Mouse (Mus musculus) forebrain, embryonic 15.5 days (tissue): ENCODE data around the gene Hist2h2bb. TPM values are rescaled to one million over a fixed set of nuclear protein-coding genes. Genes with fewer than 3 reads are reported as not detected.
A peak's percentile ranks its signal among the peaks of the same experiment; 100 is the strongest.
"Not testable (repeated sequence)": the region's sequence is repeated elsewhere in the genome, so short reads cannot be mapped to it uniquely, and the experiment has no call there.

Source experiments
- ATAC-seq: fragments of 200-750 bp; cut with Nextera tagmentation; replicated peaks from 2 replicates; pipeline ENCODE4 v1.8.0; 2017; ENCODE audit warnings: mild to moderate bottlenecking, moderate TSS enrichment, moderate library complexity
- H3K27ac ChIP-seq: fragments of 300-500 bp; sonication (generic); replicated peaks from 2 replicates; pipeline ENCODE4 v1.5.1; 2015; ENCODE audit warnings: mild to moderate bottlenecking, inconsistent platforms
- H3K27me3 ChIP-seq: fragments of 300-500 bp; sonication (generic); 2 replicates; pipeline ENCODE4 v1.6.1; 2015; ENCODE audit warnings: inconsistent platforms
- H3K36me3 ChIP-seq: fragments of 300-500 bp; sonication (generic); 2 replicates; pipeline ENCODE4 v1.6.1; 2015; ENCODE audit warnings: mild to moderate bottlenecking, inconsistent platforms
- H3K4me1 ChIP-seq: fragments of 300-500 bp; sonication (generic); 2 replicates; pipeline ENCODE4 v1.6.1; 2015; ENCODE audit warnings: inconsistent platforms
- H3K4me2 ChIP-seq: fragments of 300-500 bp; sonication (generic); replicated peaks from 2 replicates; pipeline ENCODE4 v1.6.1; 2015; ENCODE audit warnings: mild to moderate bottlenecking, inconsistent platforms
- H3K4me3 ChIP-seq: fragments of 300-500 bp; sonication (generic); 2 replicates; pipeline ENCODE4 v1.5.1; 2015; ENCODE audit warnings: mild to moderate bottlenecking, inconsistent platforms
- H3K9ac ChIP-seq: fragments of 300-500 bp; sonication (generic); replicated peaks from 2 replicates; pipeline ENCODE4 v1.6.1; 2015; ENCODE audit warnings: mild to moderate bottlenecking, inconsistent platforms
- H3K9me3 ChIP-seq: fragments of 300-500 bp; sonication (generic); 2 replicates; pipeline ENCODE4 v1.6.1; 2016; ENCODE audit warnings: inconsistent platforms
- WGBS: fragments of 180-500 bp; shearing (Covaris S2); methylation state at CpG from one replicate; pipeline ENCODE4 v1.1.7; 2015; ENCODE audit warnings: mixed read lengths; 5-methylcytosine and 5-hydroxymethylcytosine counted together
- polyA plus RNA-seq: library from polyadenylated mRNA; unstranded; fragments of >200 nt; fragmentation: Nextera tagmentation; extraction: Ambion mirVana; gene quantifications from 2 replicates; pipeline ENCODE4 v1.2.1, GENCODE M21; 2015

Hist2h2bb gene
- polyA plus RNA-seq, 1 experiment from 2014 or later = 9.9 TPM

GRCm38 (mm10) chr3:96231758-96232120 is 37.8 kb upstream of the Hist2h2bb start:
- no peaks in the 10 kb centered on the region for H3K36me3 ChIP-seq
- H3K4me1 ChIP-seq = no peaks in the 10 kb centered on the region
- no peak overlapping the region for H3K9ac ChIP-seq
- 49% methylated on average over 2 of the region's 2 CpGs for WGBS
- no peak overlapping the region for H3K4me2 ChIP-seq
- H3K9me3 ChIP-seq = no peaks in the 10 kb centered on the region
- H3K27ac ChIP-seq = no peak overlapping the region
- no peak for ATAC-seq
- H3K4me3 ChIP-seq = no peak overlapping the region
- no peaks in the 10 kb centered on the region for H3K27me3 ChIP-seq

DNA sequence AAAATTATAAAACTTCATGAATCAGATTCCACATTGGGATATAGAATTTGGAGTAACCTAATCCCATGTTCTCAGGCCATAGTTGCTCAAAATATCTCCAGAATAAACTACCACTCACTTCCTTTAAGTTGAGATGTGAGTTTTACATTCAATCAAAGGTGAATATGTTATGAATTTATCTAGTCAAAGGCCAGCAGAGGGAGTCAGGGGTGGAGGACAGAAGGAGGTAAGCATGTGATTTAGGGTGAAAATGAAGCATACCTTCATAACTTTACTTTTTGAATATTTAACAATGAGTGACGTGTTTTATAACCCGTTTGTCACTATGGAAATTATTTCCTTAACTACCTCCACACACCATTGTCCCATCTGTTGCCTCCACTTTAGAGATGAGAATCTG is 34.6 kb upstream of the Hist2h2bb start:
- no peaks in the 10 kb centered on the region for H3K36me3 ChIP-seq
- H3K4me2 ChIP-seq = no peak overlapping the region
- no peak overlapping the region for H3K27ac ChIP-seq
- no peaks in the 10 kb centered on the region for H3K9me3 ChIP-seq
- H3K27me3 ChIP-seq = no peaks in the 10 kb centered on the region
- no peak overlapping the region for H3K9ac ChIP-seq
- 95% methylated on average over 2 of the region's 2 CpGs for WGBS
- no peak overlapping the region for H3K4me3 ChIP-seq
- ATAC-seq = no peak
- peaks cover 16% of the 10 kb centered on the region for H3K4me1 ChIP-seq

- H3K9me3 ChIP-seq = no peaks in the 10 kb centered on the region
- ATAC-seq = no peak
- no peak overlapping the region for H3K4me3 ChIP-seq
Observed at GRCm38 (mm10) chr3:96235836-96236235, 33.7 kb upstream of the Hist2h2bb start.

DNA sequence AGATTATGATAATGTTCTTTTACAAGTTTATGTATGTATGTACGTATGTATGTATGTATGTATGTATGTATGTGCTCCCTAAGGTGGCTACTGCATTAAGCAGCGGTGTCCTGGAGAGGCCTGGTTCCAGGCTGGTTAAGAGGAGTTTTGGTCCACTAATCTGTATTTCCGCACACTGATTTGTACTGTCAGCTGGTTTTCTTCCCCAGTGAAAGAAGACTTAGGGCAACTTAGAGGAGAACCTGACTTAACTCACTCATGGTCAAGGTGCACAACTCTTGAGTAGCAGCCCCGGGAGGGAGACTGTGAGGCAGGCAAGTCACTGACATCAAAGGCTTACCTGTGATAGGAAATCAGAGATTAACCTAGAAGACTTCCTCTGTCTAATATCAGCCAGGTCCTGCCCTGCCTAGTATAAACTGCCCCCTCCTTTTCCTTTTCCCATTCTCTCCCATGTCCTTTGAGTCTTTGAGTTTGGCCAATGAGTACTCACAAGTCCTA is 32.7 kb upstream of the Hist2h2bb start:
- Histone ChIP-seq H3K9me3 (no peaks in the 10 kb centered on the region), H3K4me3 (peak overlapping the region; percentile 39), H3K27me3 (no peaks in the 10 kb centered on the region), H3K4me1 (peaks cover 23% of the 10 kb centered on the region), H3K9ac (peak overlapping the region; percentile 49; the same call in 1 of the 2 replicates), H3K27ac (no peak overlapping the region), H3K4me2 (peak overlapping the region; percentile 47), H3K36me3 (no peaks in the 10 kb centered on the region)
- WGBS = 83% methylated on average over 4 of the region's 4 CpGs
- no peak for ATAC-seq

More at GRCm38 (mm10) chr3:96235836-96236235, 33.7 kb upstream of the Hist2h2bb start:
- Histone ChIP-seq H3K36me3 (no peaks in the 10 kb centered on the region), H3K27me3 (no peaks in the 10 kb centered on the region), H3K27ac (no peak overlapping the region), H3K9ac (no peak overlapping the region), H3K4me1 (peaks cover 18% of the 10 kb centered on the region), H3K4me2 (no peak overlapping the region)
- 76% methylated on average over 3 of the region's 3 CpGs for WGBS

DNA sequence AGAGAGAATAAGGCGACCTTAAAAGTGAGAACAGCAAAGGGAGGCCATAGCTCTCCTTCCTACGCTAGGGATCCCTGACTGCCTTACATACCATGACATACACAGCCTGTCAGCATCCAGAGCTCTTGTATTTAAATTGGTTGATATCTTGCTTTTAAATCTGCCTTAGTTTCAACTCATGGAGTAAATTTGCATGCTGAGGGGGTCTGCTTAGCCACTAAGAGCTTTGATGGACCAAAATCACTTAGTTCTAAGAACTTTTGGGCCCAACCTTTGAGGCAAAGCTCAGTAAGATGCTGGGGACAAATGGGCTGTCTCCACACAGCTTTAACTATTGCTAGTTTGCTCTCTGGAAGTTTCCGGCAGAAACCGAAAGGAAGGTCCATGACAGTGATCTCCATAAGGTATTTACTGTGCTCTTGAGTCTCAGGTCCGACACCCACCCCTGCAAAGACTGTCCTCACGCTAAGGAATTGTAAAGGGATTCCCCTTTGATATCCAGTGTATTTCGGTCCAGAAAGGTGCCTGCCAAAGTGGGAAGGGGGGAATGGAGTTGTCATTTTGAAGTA is 32.1 kb upstream of the Hist2h2bb start:
- ATAC-seq = no peak
- Histone ChIP-seq H3K27me3 (no peaks in the 10 kb centered on the region), H3K27ac (0 out of 2 replicates have a peak overlapping the region, but pooled peaks have one; percentile 40)

DNA sequence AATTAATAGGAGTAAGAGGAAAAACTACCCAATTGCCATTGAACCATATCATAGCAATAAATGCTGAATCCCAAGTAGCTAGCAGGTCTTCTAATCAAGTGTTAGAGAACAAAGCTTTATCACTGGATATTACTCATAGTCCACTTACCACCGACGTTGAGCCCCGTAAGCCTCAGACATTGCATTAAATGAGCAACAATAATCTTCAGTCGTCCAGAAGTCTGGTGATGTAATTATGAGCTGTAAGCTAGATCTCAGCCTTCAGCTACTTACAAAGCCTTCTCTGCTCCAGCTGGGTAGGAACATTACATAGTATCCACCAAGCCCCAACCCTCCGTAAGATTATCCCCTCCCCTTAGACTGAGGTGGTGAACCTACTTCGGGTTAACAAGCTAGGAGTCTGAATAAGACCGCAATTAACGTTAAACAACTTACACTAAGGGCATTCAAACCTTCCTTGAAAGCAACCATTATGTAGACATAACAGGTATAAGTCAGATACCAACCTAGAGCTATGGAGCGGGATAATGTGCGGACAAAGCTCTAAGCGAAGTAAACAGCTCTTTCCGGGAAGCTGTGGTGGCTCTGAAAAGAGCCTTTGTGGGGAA is 31.5 kb upstream of the Hist2h2bb start:
- Histone ChIP-seq H3K4me2 (peak overlapping the region; percentile 47), H3K4me3 (peak overlapping the region; percentile 39), H3K27me3 (no peaks in the 10 kb centered on the region), H3K9ac (peak overlapping the region; percentile 49), H3K36me3 (no peaks in the 10 kb centered on the region), H3K27ac (peak overlapping the region; percentile 40; the same call in 1 of the 2 replicates), H3K4me1 (peaks cover 23% of the 10 kb centered on the region), H3K9me3 (no peaks in the 10 kb centered on the region)
- ATAC-seq = no peak
- under 1% methylated on average over 12 of the region's 12 CpGs for WGBS

More for the DNA sequence above, 32.1 kb upstream of the Hist2h2bb start:
- no peaks in the 10 kb centered on the region for H3K36me3 ChIP-seq
- peak overlapping the region; percentile 47 for H3K4me2 ChIP-seq
- peaks cover 23% of the 10 kb centered on the region for H3K4me1 ChIP-seq
- WGBS = 17% methylated on average over 7 of the region's 7 CpGs
- H3K9ac ChIP-seq = peak overlapping the region; percentile 49
- H3K4me3 ChIP-seq = peak overlapping the region; percentile 39
- no peaks in the 10 kb centered on the region for H3K9me3 ChIP-seq

DNA sequence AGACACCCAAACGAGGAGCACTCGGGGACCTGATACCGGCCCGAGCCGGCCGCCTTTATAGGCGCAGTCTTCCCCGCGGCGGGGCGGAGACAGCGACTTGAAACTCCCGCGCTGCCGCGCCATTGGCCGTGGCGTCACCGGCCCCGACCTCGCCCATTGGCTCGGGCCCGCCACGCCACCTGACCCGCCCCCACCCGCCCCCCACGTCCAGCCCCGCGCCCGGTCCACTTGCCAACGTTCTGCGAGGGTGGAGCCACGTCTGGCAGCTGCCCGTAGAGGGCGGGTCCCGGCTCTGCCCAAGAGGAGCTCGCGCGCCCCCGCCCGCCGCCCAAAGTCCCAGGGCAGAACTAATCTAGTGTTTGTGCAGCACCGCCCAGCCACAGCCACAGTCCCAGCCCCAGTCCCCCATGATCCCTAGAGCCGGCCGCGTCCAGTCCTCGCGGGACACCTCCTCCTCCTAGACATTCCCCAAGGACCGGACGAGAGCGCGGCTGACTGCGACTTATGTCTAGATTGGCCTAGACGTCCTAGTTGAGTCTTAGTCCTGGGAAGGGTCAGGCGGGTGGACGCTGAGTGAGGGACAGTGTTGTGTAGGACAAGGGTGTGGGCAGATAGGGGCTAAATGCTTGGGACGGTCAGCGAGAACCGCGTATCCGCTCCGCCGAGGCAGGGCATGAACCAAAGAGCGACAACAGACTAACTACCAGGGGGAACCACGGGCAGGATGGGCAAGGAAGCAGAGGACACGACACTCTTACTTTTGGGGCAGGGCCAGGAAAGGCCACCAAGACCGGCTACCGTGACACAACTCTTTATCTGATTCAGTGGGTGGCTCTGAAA is 30.4 kb upstream of the Hist2h2bb start, which contains the start of gene Hist2h3c2:
TSS of gene Hist2h3c2 (minus strand) at position 174 of the 840 bp plus-strand sequence.
- H3K4me3 ChIP-seq = peak within 1 kb of the TSS; percentile 39
- not testable (repeated sequence) for H3K27me3 ChIP-seq, H3K36me3 ChIP-seq, H3K9me3 ChIP-seq
- ATAC-seq = peak; percentile 89
- peak within 1 kb of the TSS; percentile 49 for H3K9ac ChIP-seq
- H3K4me1 ChIP-seq = peaks cover 27% of the 10 kb centered on the region
- peak within 1 kb of the TSS; percentile 47 for H3K4me2 ChIP-seq
- 1% methylated on average over 24 of the region's 68 CpGs for WGBS
- peak within 1 kb of the TSS; percentile 66 for H3K27ac ChIP-seq

DNA sequence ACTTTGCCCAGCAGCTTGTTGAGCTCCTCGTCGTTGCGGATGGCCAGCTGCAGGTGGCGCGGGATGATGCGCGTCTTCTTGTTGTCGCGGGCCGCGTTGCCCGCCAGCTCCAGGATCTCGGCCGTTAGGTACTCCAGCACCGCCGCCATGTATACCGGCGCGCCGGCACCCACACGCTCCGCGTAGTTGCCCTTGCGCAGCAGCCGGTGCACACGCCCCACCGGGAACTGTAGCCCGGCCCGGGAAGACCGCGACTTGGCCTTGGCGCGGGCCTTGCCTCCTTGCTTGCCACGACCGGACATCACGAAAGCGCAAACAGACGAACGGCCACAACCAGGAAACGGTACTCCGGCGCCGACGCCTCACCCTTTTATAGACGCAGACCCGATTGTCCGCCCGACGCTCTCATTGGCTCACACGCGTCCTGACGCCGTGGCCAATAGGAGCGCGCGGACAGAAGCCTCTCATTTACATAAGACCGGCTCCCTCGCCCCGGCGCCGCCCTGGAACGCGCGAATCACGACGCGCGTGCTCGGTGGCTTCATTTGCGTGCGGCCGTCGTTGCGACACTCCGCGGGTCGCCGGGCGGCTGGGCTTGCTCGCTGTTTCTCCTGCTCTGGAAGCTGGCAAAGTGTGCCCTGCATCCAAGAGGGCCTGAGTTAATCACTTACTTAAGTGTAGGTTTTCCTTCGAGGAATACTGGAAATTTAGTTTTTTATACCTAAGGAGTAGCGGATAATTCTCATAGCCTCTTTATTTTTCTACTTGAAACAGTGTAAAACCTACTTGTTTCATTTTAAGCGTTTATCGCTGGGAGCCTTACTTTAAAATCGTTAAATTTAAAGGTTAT is 29.4 kb upstream of the Hist2h2bb start, which contains the start of gene Hist2h2aa2:
TSS of gene Hist2h2aa2 (minus strand) at position 328 of the 850 bp plus-strand sequence.
- Histone ChIP-seq H3K27ac (peak within 1 kb of the TSS; percentile 89), H3K4me2 (peak within 1 kb of the TSS; percentile 49), H3K4me1 (peaks cover 34% of the 10 kb centered on the region), H3K9ac (peak within 1 kb of the TSS; percentile 44), H3K4me3 (peak within 1 kb of the TSS; percentile 38)
- peak; percentile 87 for ATAC-seq
- not testable (repeated sequence) for H3K36me3 ChIP-seq, H3K9me3 ChIP-seq, H3K27me3 ChIP-seq
- WGBS = 2% methylated on average over 47 of the region's 85 CpGs

GRCm38 (mm10) chr3:96240799-96241197 is 28.8 kb upstream of the Hist2h2bb start:
- Histone ChIP-seq H3K4me3 (peak overlapping the region; percentile 37), H3K27ac (peak overlapping the region; percentile 89)
- 65% methylated on average over 9 of the region's 9 CpGs for WGBS

DNA sequence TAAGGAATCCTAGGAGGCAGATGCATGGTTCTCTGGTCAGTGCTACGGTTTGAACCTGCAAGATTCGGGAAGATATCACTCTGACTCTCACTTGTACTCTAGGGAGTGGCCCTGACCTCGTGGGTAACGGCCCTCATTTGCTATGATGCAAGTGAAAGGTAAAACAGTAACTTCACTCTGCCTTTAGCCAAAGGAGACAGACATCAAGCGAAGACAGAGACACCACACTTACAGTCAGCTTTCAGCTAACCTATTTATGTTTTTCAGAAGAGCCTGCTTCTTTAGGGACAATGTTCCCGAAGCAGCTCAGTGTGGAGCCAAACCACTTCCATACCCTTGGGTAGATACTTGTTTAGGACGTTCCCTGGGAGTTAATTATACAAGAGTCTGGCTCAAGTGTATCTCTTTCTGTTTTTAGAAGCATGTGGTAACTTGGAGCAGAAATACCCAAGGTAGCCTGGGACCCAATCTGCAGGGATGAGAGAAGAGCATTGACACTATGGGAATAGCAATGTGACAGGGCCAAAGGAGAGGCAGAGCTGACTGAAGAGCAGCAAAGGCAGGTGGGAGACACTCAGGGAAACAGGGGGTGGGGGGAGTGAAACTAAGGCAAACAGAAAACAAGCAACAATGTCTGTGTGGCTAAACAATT is 25.5 kb upstream of the Hist2h2bb start:
- Histone ChIP-seq H3K27ac (peak overlapping the region; percentile 94), H3K4me2 (peak overlapping the region; percentile 47), H3K4me3 (peak overlapping the region; percentile 44; the same call in 1 of the 2 replicates), H3K36me3 (no peaks in the 10 kb centered on the region), H3K4me1 (peaks cover 32% of the 10 kb centered on the region), H3K9ac (peak overlapping the region; percentile 62), H3K27me3 (no peaks in the 10 kb centered on the region), H3K9me3 (no peaks in the 10 kb centered on the region)
- no peak for ATAC-seq
- WGBS = 84% methylated on average over 7 of the region's 7 CpGs

More at GRCm38 (mm10) chr3:96240799-96241197, 28.8 kb upstream of the Hist2h2bb start:
- H3K9ac ChIP-seq = peak overlapping the region; percentile 41
- H3K27me3 ChIP-seq = no peaks in the 10 kb centered on the region
- peaks cover 34% of the 10 kb centered on the region for H3K4me1 ChIP-seq
- ATAC-seq = no peak
- H3K4me2 ChIP-seq = peak overlapping the region; percentile 49
- H3K9me3 ChIP-seq = no peaks in the 10 kb centered on the region
- no peaks in the 10 kb centered on the region for H3K36me3 ChIP-seq
